Mouse (Mus musculus) neural tube, embryonic 15.5 days (tissue): ENCODE measurements around the gene Lrrc49. TPM values are rescaled to one million over a fixed set of nuclear protein-coding genes. Genes with fewer than 3 reads are reported as not detected.

Experiments used
- ATAC-seq: fragments of 200-750 bp; cut with Nextera tagmentation; 2 replicates; pipeline ENCODE4 v1.8.0; 2017; ENCODE audit warnings: mild to moderate bottlenecking, moderate TSS enrichment, moderate library complexity; ENCODE audit not compliant: low FRiP score
- H3K27ac ChIP-seq: fragments of 300-500 bp; sonication (generic); replicated peaks from 2 replicates; pipeline ENCODE4 v1.5.1; 2015; ENCODE audit warnings: mild to moderate bottlenecking, inconsistent platforms
- H3K27me3 ChIP-seq: fragments of 300-500 bp; sonication (generic); replicated peaks from 2 replicates; pipeline ENCODE4 v1.6.1; 2015; ENCODE audit warnings: inconsistent platforms
- H3K36me3 ChIP-seq: fragments of 300-500 bp; sonication (generic); 2 replicates; pipeline ENCODE4 v1.6.1; 2015; ENCODE audit warnings: inconsistent platforms
- H3K4me1 ChIP-seq: fragments of 300-500 bp; sonication (generic); 2 replicates; pipeline ENCODE4 v1.6.1; 2015; ENCODE audit warnings: inconsistent platforms
- H3K4me2 ChIP-seq: fragments of 300-500 bp; sonication (generic); 2 replicates; pipeline ENCODE4 v1.6.1; 2015; ENCODE audit warnings: inconsistent platforms, mild to moderate bottlenecking, moderate library complexity
- H3K4me3 ChIP-seq: fragments of 300-500 bp; sonication (generic); replicated peaks from 2 replicates; pipeline ENCODE4 v1.5.1; 2015; ENCODE audit warnings: mild to moderate bottlenecking, inconsistent platforms
- H3K9ac ChIP-seq: fragments of 300-500 bp; sonication (generic); replicated peaks from 2 replicates; pipeline ENCODE4 v1.6.1; 2015; ENCODE audit warnings: mild to moderate bottlenecking, inconsistent platforms
- H3K9me3 ChIP-seq: fragments of 300-500 bp; sonication (generic); replicated peaks from 2 replicates; pipeline ENCODE4 v1.6.1; 2016; ENCODE audit warnings: inconsistent platforms
- WGBS: fragments of 180-500 bp; shearing (Covaris S2); methylation state at CpG from one replicate; pipeline ENCODE4 v1.1.7; 2015; ENCODE audit warnings: mixed read lengths; 5-methylcytosine and 5-hydroxymethylcytosine counted together
- polyA plus RNA-seq: library from polyadenylated mRNA; unstranded; fragments of >200 nt; fragmentation: Nextera tagmentation; extraction: Ambion mirVana; gene quantifications from 2 replicates; pipeline ENCODE4 v1.2.1, GENCODE M21; 2015

Gene Lrrc49
- polyA plus RNA-seq, 1 experiment from 2014 or later, result 77.7 TPM

DNA sequence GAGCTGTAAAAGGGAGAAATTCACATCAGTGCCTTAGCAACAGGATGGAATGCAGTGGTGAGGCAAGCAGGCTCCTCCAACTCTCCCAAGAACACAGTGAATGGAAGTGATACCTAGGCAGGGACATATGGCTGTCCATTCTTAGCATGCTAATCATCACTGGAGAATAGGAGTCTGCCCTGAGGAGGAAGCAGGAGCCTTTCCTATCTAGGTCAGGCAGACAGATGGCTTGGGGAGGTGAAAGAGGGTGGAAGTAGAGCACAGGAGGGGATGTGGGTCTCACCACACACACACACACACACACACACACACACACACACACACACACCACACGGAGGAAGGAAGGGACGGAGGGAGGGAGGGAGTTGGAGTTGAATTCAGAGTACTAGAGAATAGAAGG, 62.1 kb downstream of the Lrrc49 start:
- H3K4me3 ChIP-seq, result no peak overlapping the region
- H3K27ac ChIP-seq, result peak overlapping the region; percentile 51
- no peaks in the 10 kb centered on the region for H3K27me3 ChIP-seq
- WGBS, result 40% methylated on average over 2 of the region's 2 CpGs
- no peaks in the 10 kb centered on the region for H3K36me3 ChIP-seq
- H3K9me3 ChIP-seq, result no peaks in the 10 kb centered on the region
- no peak overlapping the region for H3K9ac ChIP-seq
- peak; percentile 31; the same call in 1 of the 2 replicates for ATAC-seq
- peaks cover 14% of the 10 kb centered on the region; the same call in 1 of the 2 replicates for H3K4me1 ChIP-seq
- no peak overlapping the region for H3K4me2 ChIP-seq

DNA sequence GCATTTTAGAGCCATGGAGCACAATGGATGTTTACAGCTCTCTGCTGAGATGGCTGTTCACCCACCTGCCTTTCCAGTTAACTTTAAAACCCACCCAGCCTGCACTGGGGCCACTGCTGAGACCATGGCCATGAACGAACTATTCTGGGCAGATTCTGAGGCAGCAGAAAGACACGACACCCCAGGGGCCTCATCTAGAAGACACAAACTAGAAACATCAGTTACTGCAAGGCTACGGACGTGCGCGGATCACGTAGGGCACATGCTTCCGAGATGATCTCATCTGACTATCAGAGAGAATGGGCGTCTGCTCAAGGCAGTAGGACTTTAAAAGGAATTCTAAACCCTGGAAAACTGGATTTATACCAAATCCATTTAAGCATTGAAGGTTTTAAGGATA, 71.0 kb downstream of the Lrrc49 start:
- H3K36me3 ChIP-seq, result peaks cover 23% of the 10 kb centered on the region
- no peaks in the 10 kb centered on the region for H3K9me3 ChIP-seq
- peaks cover 4% of the 10 kb centered on the region for H3K4me1 ChIP-seq
- no peak overlapping the region for H3K4me2 ChIP-seq
- H3K27me3 ChIP-seq, result no peaks in the 10 kb centered on the region
- no peak overlapping the region for H3K9ac ChIP-seq
- H3K4me3 ChIP-seq, result no peak overlapping the region
- 47% methylated on average over 9 of the region's 9 CpGs for WGBS
- H3K27ac ChIP-seq, result peak overlapping the region; percentile 37; the same call in 1 of the 2 replicates
- no peak for ATAC-seq

DNA sequence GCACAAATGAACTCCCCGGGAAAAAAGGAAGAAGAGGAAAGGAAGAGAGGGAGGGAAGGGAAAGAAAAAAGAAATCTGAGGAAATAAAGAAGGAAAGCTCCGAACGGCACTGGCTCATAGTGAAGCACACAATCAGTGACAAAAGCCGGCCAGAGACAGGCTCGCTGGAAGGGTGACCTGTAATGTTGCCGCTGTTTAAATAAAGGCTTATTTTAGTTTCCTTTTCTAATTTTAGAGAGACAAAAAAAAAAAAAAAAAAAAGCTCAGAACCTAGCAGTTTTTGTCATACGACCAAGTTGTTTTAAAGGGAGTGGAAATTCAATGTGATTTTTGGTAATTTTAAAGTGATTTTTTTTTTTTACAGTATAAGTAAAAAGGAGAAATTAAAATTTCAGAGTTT, 71.6 kb downstream of the Lrrc49 start:
- WGBS, result 78% methylated on average over 7 of the region's 7 CpGs
- peaks cover 24% of the 10 kb centered on the region for H3K36me3 ChIP-seq
- H3K9ac ChIP-seq, result no peak overlapping the region
- no peaks in the 10 kb centered on the region for H3K9me3 ChIP-seq
- H3K4me3 ChIP-seq, result no peak overlapping the region
- no peak overlapping the region for H3K27ac ChIP-seq
- ATAC-seq, result no peak
- peaks cover 4% of the 10 kb centered on the region for H3K4me1 ChIP-seq
- H3K4me2 ChIP-seq, result no peak overlapping the region
- H3K27me3 ChIP-seq, result no peaks in the 10 kb centered on the region

DNA sequence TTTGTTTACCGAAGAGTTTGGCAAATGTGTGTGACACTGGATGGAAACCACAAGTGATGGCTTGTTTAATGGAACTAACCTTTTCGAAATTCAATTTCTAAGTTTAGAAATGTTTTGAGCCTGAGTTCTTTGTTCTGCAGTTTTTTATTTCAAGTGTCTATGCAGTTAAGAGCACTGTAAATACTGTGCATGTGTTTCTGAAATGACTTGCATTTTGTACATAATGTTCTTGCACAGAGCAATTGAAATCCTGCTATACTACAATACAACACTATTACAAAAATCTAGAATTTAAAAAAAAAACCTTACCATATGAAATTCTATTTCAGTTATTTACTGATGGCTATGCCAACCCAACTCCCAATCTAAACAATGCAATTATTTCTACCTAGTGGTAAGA, 75.7 kb downstream of the Lrrc49 start:
- H3K9me3 ChIP-seq, result no peaks in the 10 kb centered on the region
- no peak overlapping the region for H3K4me3 ChIP-seq
- H3K4me2 ChIP-seq, result no peak overlapping the region
- H3K9ac ChIP-seq, result no peak overlapping the region
- peaks cover 43% of the 10 kb centered on the region for H3K36me3 ChIP-seq
- WGBS, result 89% methylated on average over 2 of the region's 2 CpGs
- peaks cover 4% of the 10 kb centered on the region for H3K4me1 ChIP-seq
- H3K27ac ChIP-seq, result no peak overlapping the region
- no peaks in the 10 kb centered on the region for H3K27me3 ChIP-seq
- ATAC-seq, result no peak

DNA sequence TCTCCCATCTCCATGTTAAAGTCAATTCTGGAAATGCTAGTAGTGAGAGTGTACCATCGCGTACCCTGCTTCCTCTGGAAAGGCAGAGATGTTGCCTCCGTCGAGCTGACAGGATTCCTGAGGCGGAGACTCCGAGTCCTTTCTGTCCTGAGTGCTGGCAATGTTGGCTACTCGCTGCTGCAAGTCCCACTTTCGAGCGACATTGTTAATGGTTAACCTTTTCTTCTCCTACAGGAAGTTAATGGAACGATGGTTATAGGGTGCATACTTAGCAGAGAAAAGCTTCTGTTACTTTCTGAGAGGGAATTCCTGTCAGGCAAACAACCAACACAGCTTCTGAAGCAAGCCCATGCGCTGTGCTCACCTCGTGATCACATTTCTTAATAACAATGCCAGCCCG, 77.8 kb downstream of the Lrrc49 start:
- no peaks in the 10 kb centered on the region for H3K4me1 ChIP-seq
- no peaks in the 10 kb centered on the region for H3K9me3 ChIP-seq
- 56% methylated on average over 13 of the region's 13 CpGs for WGBS
- no peak overlapping the region for H3K4me2 ChIP-seq
- no peaks in the 10 kb centered on the region for H3K27me3 ChIP-seq
- no peak for ATAC-seq
- no peak overlapping the region for H3K9ac ChIP-seq
- no peak overlapping the region for H3K4me3 ChIP-seq
- H3K27ac ChIP-seq, result no peak overlapping the region
- peaks cover 52% of the 10 kb centered on the region for H3K36me3 ChIP-seq

DNA sequence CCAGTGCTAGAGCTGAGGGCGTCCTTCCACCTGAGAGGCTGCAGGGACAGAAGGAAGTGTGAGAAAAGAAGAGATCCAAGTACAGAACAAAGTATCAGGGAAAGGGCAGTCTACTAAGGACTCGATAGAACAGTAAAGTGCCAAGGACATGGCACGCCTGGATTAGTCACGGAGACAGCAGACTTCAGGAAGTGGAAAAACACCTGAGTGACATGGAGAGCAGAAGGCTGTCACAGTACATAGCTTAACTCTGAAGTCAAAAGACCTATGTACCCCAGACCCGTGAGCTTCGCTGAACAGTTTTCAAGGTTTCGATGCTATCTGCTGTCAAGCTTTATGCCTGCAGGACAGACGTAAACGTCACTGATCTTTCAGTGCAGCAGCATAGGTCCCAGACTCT, 79.1 kb downstream of the Lrrc49 start:
- H3K27ac ChIP-seq, result no peak overlapping the region
- H3K27me3 ChIP-seq, result no peaks in the 10 kb centered on the region
- H3K36me3 ChIP-seq, result peaks cover 45% of the 10 kb centered on the region
- H3K4me1 ChIP-seq, result no peaks in the 10 kb centered on the region
- 90% methylated on average over 9 of the region's 9 CpGs for WGBS
- H3K4me3 ChIP-seq, result no peak overlapping the region
- H3K4me2 ChIP-seq, result no peak overlapping the region
- H3K9me3 ChIP-seq, result no peaks in the 10 kb centered on the region
- ATAC-seq, result no peak
- H3K9ac ChIP-seq, result no peak overlapping the region

DNA sequence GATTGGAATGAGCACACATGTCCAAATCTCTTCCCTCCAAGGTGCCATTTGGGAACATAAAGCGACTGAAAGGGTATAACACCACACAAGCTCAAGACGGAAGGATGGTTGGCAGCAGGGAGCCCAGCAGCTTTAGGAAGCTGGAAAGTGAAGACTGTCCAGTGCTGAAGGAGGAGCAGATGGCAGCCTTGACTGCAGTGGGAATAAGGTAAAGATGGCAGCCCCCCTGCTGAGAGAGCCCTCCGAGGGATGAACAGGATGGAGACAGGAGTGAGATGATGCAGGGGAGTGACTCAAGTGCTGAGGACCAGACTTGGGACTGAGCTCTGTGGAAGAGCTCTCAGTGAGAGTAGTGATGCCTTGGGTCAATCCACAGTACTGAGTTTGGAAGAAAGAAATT, 79.9 kb downstream of the Lrrc49 start:
- no peak overlapping the region for H3K4me3 ChIP-seq
- no peak overlapping the region for H3K4me2 ChIP-seq
- peaks cover 42% of the 10 kb centered on the region for H3K36me3 ChIP-seq
- H3K4me1 ChIP-seq, result no peaks in the 10 kb centered on the region
- no peak overlapping the region for H3K27ac ChIP-seq
- H3K9me3 ChIP-seq, result no peaks in the 10 kb centered on the region
- WGBS, result 75% methylated on average over 3 of the region's 3 CpGs
- H3K27me3 ChIP-seq, result no peaks in the 10 kb centered on the region
- H3K9ac ChIP-seq, result no peak overlapping the region
- ATAC-seq, result no peak

DNA sequence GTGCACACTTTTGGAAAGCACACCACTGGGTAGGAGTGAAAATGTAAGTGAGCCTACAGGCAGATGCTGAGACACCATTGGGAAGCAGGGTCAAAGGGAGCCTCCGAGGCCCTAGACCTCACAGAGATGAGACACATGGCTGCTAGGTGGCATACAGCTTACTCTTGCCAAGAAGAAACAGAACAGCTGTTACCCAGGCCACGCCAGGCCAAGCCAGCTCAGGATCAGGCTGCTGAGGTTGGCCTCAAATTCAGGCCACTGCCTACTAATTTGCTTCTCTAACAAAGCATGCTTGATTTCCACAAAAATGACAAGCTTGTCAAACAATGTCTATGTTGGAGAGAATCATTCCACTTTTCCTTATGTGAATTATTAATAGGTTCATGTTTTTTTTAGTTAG, 83.0 kb downstream of the Lrrc49 start:
- peaks cover 59% of the 10 kb centered on the region for H3K36me3 ChIP-seq
- no peak overlapping the region for H3K4me3 ChIP-seq
- no peak overlapping the region for H3K27ac ChIP-seq
- no peak overlapping the region for H3K9ac ChIP-seq
- no peaks in the 10 kb centered on the region for H3K9me3 ChIP-seq
- WGBS, result 81% methylated on average over 2 of the region's 2 CpGs
- no peak for ATAC-seq
- no peaks in the 10 kb centered on the region for H3K27me3 ChIP-seq
- no peaks in the 10 kb centered on the region for H3K4me1 ChIP-seq
- H3K4me2 ChIP-seq, result no peak overlapping the region

DNA sequence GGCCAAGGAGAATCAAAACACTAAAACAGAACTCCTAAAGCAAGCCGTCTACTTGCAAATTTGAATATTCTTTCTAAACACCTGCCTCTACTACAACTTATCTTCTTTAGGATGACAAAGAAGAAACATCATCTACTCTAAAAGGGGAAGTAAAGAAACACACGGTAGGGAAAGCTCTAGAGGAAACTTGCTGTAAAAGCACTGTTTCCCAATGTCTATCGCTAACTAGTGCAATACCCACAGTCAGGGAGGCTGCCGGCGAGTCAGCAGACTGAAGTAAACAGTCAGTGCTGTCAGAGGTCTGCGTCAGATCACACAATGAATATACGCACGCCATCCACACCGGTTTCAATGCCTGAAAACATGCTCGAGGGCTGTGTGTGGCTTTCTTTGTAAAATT, 86.0 kb downstream of the Lrrc49 start:
- Histone ChIP-seq H3K4me1 (no peaks in the 10 kb centered on the region), H3K4me3 (no peak overlapping the region), H3K4me2 (no peak overlapping the region), H3K27ac (no peak overlapping the region), H3K27me3 (no peaks in the 10 kb centered on the region), H3K9ac (no peak overlapping the region), H3K36me3 (peaks cover 57% of the 10 kb centered on the region), H3K9me3 (no peaks in the 10 kb centered on the region)
- ATAC-seq, result no peak
- WGBS, result 86% methylated on average over 10 of the region's 10 CpGs

DNA sequence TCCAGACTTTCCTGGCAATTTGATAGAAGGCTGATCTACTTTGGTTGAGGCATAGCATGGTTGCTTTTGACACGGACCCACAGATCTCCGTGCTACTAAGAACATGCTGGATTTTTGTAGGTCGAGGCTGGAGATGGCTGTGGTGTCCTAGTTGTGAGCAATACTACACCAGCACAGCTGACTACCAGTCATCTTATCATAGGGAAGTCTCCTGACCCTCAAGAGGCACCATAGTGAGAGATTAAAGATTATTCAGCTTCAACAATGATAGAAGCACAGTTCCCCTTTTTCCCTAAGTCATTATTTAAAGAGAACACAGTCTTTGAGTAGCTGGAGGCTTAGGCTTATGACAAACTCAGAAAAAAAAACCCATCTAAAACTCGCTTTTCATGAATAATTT, 87.7 kb downstream of the Lrrc49 start:
- peaks cover 60% of the 10 kb centered on the region for H3K36me3 ChIP-seq
- no peaks in the 10 kb centered on the region for H3K27me3 ChIP-seq
- H3K9me3 ChIP-seq, result no peaks in the 10 kb centered on the region
- 88% methylated on average over 4 of the region's 4 CpGs for WGBS
- no peak overlapping the region for H3K4me2 ChIP-seq
- H3K4me1 ChIP-seq, result no peaks in the 10 kb centered on the region
- no peak overlapping the region for H3K27ac ChIP-seq
- no peak for ATAC-seq
- H3K4me3 ChIP-seq, result no peak overlapping the region
- H3K9ac ChIP-seq, result no peak overlapping the region

DNA sequence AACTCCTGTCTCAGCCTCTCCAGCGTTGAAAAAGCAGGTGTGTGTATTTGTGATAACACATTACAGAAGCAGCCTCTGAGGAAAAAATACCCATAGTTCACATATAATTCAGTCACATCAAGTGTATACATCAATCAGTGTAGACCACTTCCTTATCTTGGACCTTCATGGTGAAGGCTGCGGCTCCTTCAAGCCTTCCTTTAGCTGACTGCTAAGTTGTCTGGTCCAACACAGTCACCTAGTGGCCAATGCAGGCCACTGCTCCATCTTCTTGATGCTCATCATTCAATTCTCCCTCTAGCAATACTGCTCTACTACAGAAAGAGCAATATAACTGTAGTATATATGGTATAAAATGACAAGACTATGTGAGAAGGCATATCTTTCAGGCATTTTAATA, 88.5 kb downstream of the Lrrc49 start:
- H3K9me3 ChIP-seq, result no peaks in the 10 kb centered on the region
- H3K36me3 ChIP-seq, result peaks cover 62% of the 10 kb centered on the region
- no peak overlapping the region for H3K27ac ChIP-seq
- H3K4me2 ChIP-seq, result no peak overlapping the region
- no peak overlapping the region for H3K4me3 ChIP-seq
- H3K9ac ChIP-seq, result no peak overlapping the region
- ATAC-seq, result peak; percentile 38; the same call in 1 of the 2 replicates
- no peaks in the 10 kb centered on the region for H3K4me1 ChIP-seq
- H3K27me3 ChIP-seq, result no peaks in the 10 kb centered on the region
- WGBS, result 76% methylated on average over 2 of the region's 2 CpGs

DNA sequence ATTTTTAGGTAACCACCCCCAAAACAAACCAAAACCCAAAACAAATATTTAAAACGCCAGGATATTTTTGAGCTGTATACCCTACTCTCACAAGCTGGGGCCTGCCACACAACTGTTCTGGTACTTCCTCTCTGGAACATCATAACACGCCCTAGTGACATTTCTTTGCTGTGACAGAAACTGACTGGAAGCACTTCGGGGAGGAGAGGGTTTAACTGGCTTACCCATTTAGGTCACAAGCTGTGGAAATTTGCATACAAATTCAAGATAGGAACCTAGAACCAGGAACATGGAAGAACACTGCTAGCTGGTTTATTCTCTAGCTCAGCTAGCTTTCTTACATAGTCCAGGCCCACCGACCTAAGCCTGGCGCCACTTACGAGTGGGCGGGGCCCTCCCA, 92.6 kb downstream of the Lrrc49 start:
- H3K9me3 ChIP-seq, result no peaks in the 10 kb centered on the region
- peaks cover 58% of the 10 kb centered on the region for H3K36me3 ChIP-seq
- no peak overlapping the region for H3K4me3 ChIP-seq
- H3K4me2 ChIP-seq, result no peak overlapping the region
- peaks cover 5% of the 10 kb centered on the region; the same call in 1 of the 2 replicates for H3K4me1 ChIP-seq
- H3K27ac ChIP-seq, result no peak overlapping the region
- WGBS, result 79% methylated on average over 7 of the region's 7 CpGs
- no peaks in the 10 kb centered on the region for H3K27me3 ChIP-seq
- ATAC-seq, result no peak
- no peak overlapping the region for H3K9ac ChIP-seq

DNA sequence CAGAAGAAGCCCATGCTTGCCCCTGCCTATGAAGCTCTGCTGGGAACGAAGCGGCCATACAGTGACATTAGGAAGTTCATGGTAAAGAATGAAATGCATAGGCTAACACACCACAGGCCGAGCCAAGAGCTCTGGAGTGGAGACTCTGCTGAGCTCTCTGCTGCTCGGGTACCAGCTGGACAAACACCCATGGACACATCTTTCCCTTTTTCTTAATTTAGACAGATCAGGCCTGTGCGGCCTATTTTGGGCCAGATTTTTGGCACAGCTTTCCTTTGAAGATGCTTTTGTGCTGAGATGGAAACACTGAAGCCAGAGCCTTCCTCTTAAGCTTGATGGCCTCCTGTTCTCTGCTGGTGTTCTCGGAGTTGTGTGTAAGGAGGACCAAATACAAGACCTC, 95.0 kb downstream of the Lrrc49 start:
- Histone ChIP-seq H3K4me2 (no peak overlapping the region), H3K9me3 (no peaks in the 10 kb centered on the region), H3K36me3 (peaks cover 58% of the 10 kb centered on the region), H3K9ac (no peak overlapping the region), H3K27ac (peak overlapping the region; percentile 63), H3K4me1 (peaks cover 5% of the 10 kb centered on the region; the same call in 1 of the 2 replicates), H3K4me3 (no peak overlapping the region), H3K27me3 (no peaks in the 10 kb centered on the region)
- 80% methylated on average over 6 of the region's 6 CpGs for WGBS
- no peak for ATAC-seq
